Mouse (Mus musculus) layer of hippocampus, adult 2 months (tissue): ENCODE measurements around the gene Batf. TPM values are rescaled to one million over a fixed set of nuclear protein-coding genes. Genes with fewer than 3 reads are reported as not detected.
"Not testable (repeated sequence)": the region's sequence is repeated elsewhere in the genome, so short reads cannot be mapped to it uniquely, and the experiment has no call there.

ENCODE experiments used
- DNase-seq, 2 experiments: peaks; one replicate each; pipeline ENCODE4 v3.0.0; 2022; ENCODE audit warnings: low spot score in 2 of 2
- H3K27ac ChIP-seq: fragments of 200-600 bp; 2 replicates; pipeline ENCODE4 v1.8.1; 2022
- H3K4me3 ChIP-seq: fragments of 200-600 bp; 2 replicates; pipeline ENCODE4 v1.8.1; 2022; ENCODE audit warnings: mild to moderate bottlenecking
- CTCF ChIP-seq: fragments of 200-600 bp; conservative IDR thresholded peaks from 2 replicates; pipeline ENCODE4 v1.8.1; 2022; ENCODE audit warnings: antibody characterized with exemption, mild to moderate bottlenecking, moderate library complexity
- total RNA-seq, 2 experiments: library from RNA; stranded (reverse); gene quantifications; 2 replicates each; pipeline ENCODE4 v1.2.3; 2021

Gene Batf
- total RNA-seq, 2 experiments from 2014 or later: 0.41 to 0.64 TPM

DNA sequence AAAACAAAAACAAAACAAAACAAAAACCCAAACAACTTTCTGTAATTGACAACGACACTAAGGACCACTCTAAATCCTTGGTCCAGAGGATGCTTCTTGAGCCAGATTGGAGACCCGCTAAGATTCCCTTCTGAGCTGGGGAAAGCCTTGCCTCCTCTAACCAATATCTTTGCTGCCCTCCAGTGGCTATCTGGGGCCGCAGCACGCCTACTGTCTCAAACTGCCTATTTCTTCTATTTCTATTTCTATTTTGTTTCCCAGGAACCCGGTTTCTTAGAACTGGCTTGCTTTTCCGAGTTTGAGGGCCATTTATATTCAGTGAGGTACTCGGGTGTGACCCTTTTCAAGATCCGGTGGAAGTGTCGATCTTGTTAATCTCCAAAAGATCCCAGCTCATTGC, 23.6 kb upstream of the Batf start:
- Histone ChIP-seq H3K4me3 (peak overlapping the region; percentile 20; the same call in 1 of the 2 replicates), H3K27ac (no peak overlapping the region)
- TF ChIP-seq CTCF: peak; percentile 98; the same call in 1 of the 2 replicates
- DNase-seq: peak; percentile 74 to 88

- no peak overlapping the region for H3K4me3 ChIP-seq
- no peak for TF ChIP-seq CTCF
- no peak for DNase-seq
- H3K27ac ChIP-seq: no peak overlapping the region
These were observed 20.4 kb upstream of the Batf start for GRCm38 (mm10) chr12:85666112-85666511.

DNA sequence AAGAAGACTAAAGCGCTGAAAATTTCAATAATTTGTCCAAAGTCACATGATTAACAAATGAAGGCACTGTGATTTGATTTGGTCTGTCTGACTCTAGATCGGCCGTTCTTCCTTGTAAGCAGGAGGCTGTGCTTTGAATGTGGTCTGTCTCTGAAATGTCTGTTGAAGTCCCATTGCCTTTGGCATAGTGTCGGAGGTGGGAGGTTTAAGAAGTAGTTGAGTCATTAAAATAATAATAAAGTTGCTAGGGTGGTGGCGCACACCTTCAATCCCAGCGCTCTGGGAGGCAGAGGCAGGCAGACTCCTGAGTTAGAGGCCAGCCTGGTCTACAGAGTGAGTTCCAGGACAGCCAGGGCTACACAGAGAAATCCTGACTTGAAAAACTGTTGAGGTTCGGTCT, 19.4 kb upstream of the Batf start:
- DNase-seq: no peak
- Histone ChIP-seq H3K27ac (no peak overlapping the region), H3K4me3 (no peak overlapping the region)
- TF ChIP-seq CTCF: no peak

DNA sequence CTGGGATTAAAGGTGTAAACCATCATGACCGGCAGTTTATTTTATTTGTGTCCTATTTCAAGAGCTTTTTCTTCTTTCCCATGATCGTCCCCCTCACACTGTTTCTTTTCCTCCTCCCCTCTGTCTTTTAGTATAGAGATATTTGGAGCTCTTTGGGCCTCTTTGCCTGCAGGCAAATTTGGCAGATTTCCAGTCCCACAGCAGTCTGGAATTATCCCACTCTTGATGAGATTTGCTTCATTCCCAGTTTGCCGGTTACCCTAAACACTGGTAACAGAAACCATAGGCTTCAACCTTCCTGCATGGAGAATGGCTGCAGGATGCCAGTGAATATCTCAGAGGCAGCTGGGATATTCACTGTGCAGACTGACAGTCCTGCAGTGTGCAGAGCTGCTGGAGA, 17.8 kb upstream of the Batf start:
- peak in 1 of 2 experiments; percentile 20 for DNase-seq
- Histone ChIP-seq H3K27ac (no peak overlapping the region), H3K4me3 (no peak overlapping the region)
- no peak for TF ChIP-seq CTCF

DNA sequence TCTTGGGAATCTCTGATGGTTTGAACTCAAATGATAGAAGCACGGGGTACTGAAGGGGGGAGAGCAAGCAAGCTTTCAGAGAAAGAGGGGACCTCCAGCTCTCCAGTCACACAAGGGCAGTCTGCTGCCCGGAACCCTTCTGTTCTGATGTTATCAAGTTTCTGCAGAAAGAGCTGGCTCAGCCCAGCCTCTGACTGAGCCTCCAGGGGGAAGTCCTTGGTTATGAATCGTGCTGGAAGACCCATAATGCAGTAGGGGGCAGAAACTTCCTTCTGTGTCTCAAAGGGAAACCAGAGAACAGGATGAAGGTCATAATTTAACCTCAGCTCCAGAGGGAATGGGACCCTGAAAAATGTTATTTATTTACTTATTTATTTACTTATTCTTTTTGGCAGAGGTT, 16.4 kb upstream of the Batf start:
- Histone ChIP-seq H3K4me3 (no peak overlapping the region), H3K27ac (no peak overlapping the region)
- TF ChIP-seq CTCF: no peak
- DNase-seq: no peak

DNA sequence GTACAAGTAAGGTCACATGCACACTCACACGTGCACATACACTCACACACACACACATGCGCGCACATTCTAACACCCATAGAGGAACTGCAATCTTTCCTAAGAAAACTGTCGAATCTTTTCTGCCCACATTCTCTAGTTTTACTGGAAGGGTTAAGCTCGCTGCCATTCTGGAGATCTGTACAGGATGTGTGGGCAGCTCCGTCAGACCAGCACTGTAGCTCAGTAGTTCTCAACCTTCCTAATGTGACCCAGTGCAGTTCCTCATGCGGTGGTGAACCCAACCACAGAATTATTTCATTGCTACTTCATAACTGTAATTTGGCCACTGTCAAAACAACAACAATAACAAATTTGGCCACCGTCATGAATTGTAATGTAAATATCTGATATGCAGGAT, 12.6 kb upstream of the Batf start:
- no peak for TF ChIP-seq CTCF
- H3K27ac ChIP-seq: no peak overlapping the region
- DNase-seq: no peak
- H3K4me3 ChIP-seq: no peak overlapping the region

- TF ChIP-seq CTCF: no peak
- H3K4me3 ChIP-seq: no peak overlapping the region
These were observed 7.4 kb upstream of the Batf start for GRCm38 (mm10) chr12:85679117-85679516.

DNA sequence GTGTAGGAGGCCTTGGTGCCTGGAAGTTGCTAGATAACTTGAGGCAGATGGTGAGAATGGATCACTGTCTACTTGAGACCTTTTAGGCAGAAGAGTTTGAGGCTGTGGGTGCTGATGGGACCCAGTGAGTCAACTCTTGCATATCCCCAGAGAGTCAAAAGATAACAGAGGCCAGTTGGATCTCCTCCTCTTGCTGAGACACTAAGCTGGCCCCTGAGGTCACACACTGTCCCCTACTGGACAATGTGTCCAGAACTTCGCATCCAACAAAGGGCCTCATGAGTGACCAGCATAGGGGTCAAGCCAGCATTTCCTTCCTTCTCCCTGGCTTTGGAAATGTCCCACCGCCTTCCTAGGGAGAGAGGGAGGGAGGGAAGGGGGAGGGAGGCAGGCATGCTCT, 6.7 kb upstream of the Batf start:
- DNase-seq: no peak
- Histone ChIP-seq H3K4me3 (no peak overlapping the region), H3K27ac (no peak overlapping the region)
- TF ChIP-seq CTCF: no peak

More at GRCm38 (mm10) chr12:85679117-85679516, 7.4 kb upstream of the Batf start:
- H3K27ac ChIP-seq: no peak overlapping the region
- no peak for DNase-seq

DNA sequence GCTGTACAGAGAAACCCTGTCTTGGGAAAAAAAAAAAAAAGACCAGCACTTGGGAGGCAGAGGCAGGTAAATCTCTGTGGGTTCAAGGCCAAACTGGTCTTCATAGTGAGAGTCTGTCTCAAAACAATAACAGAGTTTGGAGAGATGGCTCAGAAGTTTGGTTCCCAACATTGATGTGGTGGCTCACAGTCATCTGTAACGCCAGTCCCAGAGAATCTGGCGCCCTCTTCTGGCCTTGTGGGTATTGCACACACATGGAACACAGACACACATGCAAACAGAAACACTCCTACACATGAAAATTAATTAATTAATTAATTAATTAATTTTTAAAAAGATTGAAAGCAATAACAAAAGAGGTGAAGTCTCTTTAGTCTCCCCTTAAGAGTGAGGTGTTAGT, 4.1 kb upstream of the Batf start:
- TF ChIP-seq CTCF: peak; percentile 45
- no peak for DNase-seq
- Histone ChIP-seq H3K4me3 (no peak overlapping the region), H3K27ac (no peak overlapping the region)

GRCm38 (mm10) chr12:85684411-85685275, 1.8 kb upstream of the Batf start:
- TF ChIP-seq CTCF: no peak

DNA sequence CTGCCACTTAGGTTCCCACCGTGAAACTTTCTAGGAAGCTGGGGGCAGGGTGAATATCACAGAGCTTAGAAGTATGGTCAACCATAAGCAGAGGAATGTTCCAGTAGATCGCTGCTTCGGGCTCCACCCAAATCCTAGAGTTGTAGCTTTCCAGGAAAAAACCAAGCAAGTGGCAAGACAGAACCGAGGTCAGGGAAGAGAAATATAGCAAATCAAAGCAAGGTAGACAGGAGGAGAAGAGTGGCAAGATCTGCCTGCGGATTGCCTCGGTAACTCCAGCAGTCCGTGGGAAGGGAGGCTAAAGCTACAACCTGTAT, 706 bp downstream of the Batf start:
- Histone ChIP-seq H3K4me3 (no peak overlapping the region), H3K27ac (no peak overlapping the region)
- no peak for DNase-seq
- TF ChIP-seq CTCF: no peak

More at GRCm38 (mm10) chr12:85684411-85685275, 1.8 kb upstream of the Batf start:
- H3K27ac ChIP-seq: no peak overlapping the region
- DNase-seq: no peak
- H3K4me3 ChIP-seq: no peak overlapping the region

GRCm38 (mm10) chr12:85687846-85688245, 1.4 kb downstream of the Batf start:
- no peak for DNase-seq
- H3K4me3 ChIP-seq: no peak overlapping the region
- peak; percentile 44 for TF ChIP-seq CTCF
- no peak overlapping the region for H3K27ac ChIP-seq

DNA sequence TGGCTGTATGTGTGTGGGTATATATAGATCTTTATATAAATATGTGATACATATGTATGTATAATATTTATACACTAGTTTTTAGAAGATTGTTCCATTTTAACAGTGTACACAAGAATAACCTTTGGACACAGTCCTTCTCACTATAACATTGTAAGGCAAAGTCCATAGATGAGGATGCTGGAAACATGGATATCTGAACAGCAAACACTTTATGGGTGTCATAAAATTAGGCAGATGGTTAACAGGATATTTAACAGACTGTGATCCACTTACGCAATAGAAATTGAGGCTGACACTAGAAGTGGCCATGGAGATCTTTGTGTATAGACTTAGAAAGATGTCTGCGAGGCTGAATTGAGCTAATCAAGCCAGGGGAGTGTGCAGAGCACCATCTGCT, 9.3 kb downstream of the Batf start:
- no peak overlapping the region for H3K27ac ChIP-seq
- no peak for DNase-seq
- H3K4me3 ChIP-seq: no peak overlapping the region
- no peak for TF ChIP-seq CTCF

GRCm38 (mm10) chr12:85696436-85696835, 10.0 kb downstream of the Batf start:
- Histone ChIP-seq H3K4me3 (no peak overlapping the region), H3K27ac (no peak overlapping the region)
- no peak for TF ChIP-seq CTCF
- no peak for DNase-seq

GRCm38 (mm10) chr12:85698179-85698578, 11.7 kb downstream of the Batf start:
- H3K4me3 ChIP-seq, H3K27ac ChIP-seq, DNase-seq: not testable (repeated sequence)
